Mouse (Mus musculus) embryonic facial prominence, embryonic 12.5 days (tissue): ENCODE data around the gene Slc35g3. TPM values are rescaled to one million over a fixed set of nuclear protein-coding genes. Genes with fewer than 3 reads are reported as not detected.
A peak's percentile ranks its signal among the peaks of the same experiment; 100 is the strongest.

Source experiments
- ATAC-seq: fragments of 200-750 bp; cut with Nextera tagmentation; 2 replicates; pipeline ENCODE4 v1.8.0; 2017; ENCODE audit not compliant: insufficient number of reproducible peaks, insufficient read depth, low FRiP score, low TSS enrichment
- H3K27ac ChIP-seq: fragments of 300-500 bp; sonication (generic); 2 replicates; pipeline ENCODE4 v1.5.1; 2016; ENCODE audit warnings: mild to moderate bottlenecking
- H3K27me3 ChIP-seq: fragments of 300-500 bp; sonication (generic); 2 replicates; pipeline ENCODE4 v1.6.1; 2016; ENCODE audit warnings: mild to moderate bottlenecking, moderate library complexity
- H3K36me3 ChIP-seq: fragments of 300-500 bp; sonication (generic); 2 replicates; pipeline ENCODE4 v1.6.1; 2016; ENCODE audit warnings: mild to moderate bottlenecking
- H3K4me1 ChIP-seq: fragments of 300-500 bp; sonication (generic); 2 replicates; pipeline ENCODE4 v1.6.1; 2016
- H3K4me2 ChIP-seq: fragments of 300-500 bp; sonication (generic); replicated peaks from 2 replicates; pipeline ENCODE4 v1.6.1; 2016; ENCODE audit warnings: mild to moderate bottlenecking, moderate library complexity
- H3K4me3 ChIP-seq: fragments of 300-500 bp; sonication (generic); 2 replicates; pipeline ENCODE4 v1.5.1; 2016; ENCODE audit warnings: mild to moderate bottlenecking
- H3K9ac ChIP-seq: fragments of 300-500 bp; sonication (generic); 2 replicates; pipeline ENCODE4 v1.6.1; 2016; ENCODE audit warnings: mild to moderate bottlenecking, moderate library complexity
- H3K9me3 ChIP-seq: fragments of 300-500 bp; sonication (generic); 2 replicates; pipeline ENCODE4 v1.6.1; 2016; ENCODE audit warnings: mild to moderate bottlenecking, moderate library complexity
- WGBS: fragments of 180-500 bp; shearing (Covaris S2); methylation state at CpG from one replicate; pipeline ENCODE4 v1.1.7; 2016; 5-methylcytosine and 5-hydroxymethylcytosine counted together
- polyA plus RNA-seq: library from polyadenylated mRNA; unstranded; fragments of >200 nt; fragmentation: Nextera tagmentation; extraction: Ambion mirVana; gene quantifications from 2 replicates; pipeline ENCODE4 v1.2.1, GENCODE M21; 2016

The Slc35g3 gene
- polyA plus RNA-seq, 1 experiment from 2014 or later, result not detected

DNA sequence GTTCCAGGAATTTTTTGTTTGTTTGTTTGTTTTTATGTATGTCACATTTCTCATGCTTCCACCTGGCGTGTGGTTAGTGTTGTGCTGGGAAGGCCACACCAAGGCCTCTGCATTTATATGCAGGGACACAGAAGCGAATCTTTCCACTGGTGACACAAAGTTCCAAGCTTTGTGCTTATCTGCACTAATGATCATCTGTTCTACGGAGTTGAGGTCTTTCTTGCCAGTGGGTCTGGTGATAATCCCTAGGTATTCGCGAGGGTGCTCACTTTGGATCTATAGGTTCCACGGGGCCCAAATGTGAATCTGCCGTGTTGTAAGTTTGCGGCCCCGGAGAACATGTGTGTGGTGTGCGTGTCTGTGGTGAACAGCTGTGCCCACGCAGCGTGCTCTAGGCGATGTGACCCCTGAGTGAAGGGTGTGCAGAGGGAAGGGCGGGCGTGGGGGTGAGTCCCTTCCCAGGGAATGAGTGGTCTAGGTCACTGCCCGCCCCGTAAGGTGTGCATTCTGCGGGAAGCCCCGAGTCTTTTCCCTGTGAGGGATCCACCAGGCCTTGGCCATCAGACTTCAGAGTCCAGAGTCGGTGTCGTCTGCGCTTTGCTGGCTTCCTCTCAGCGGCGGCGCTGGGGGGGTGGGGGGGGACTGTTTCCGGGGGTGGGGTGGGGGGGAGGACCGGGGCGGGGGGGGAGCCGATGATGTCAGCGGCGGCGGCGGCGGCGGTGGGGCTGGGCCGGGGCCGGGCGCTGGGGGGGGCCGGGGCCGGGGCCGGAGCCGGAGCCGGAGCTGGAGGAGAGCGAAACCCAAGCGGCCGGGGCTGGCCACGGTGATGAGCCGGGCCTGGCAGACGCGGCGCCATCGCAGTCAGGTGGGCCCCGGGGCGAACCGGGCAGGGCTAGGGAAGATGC, 3.7 kb upstream of the Slc35g3 start, which contains the start of gene Zbtb4:
Gene Zbtb4, plus strand, starts transcription at position 692 of the 905 bp plus-strand sequence.
- WGBS, result 18% methylated on average over 44 of the region's 55 CpGs

DNA sequence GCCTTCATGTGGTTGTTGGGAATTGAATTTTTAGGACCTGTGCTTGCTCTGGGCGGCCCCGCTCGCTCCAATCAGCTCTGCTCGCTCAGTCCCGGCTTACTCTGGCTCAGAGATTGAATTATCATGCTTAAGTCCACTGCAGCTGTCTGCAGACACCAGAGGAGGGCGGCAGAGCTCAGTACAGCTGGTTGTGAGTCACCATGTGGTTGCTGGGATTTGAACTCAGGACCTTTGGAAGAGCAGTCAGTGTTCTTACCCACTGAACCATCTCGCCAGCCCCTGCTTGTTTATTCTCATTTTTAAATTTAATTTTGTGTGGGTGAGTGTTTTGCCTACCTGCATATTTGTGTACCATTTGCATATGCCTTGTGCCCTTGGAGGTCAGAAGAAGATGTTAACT, 1.8 kb upstream of the Slc35g3 start:
- 72% methylated on average over 7 of the region's 7 CpGs for WGBS
- H3K9ac ChIP-seq, result no peak overlapping the region
- ATAC-seq, result no peak
- no peaks in the 10 kb centered on the region for H3K36me3 ChIP-seq
- H3K27ac ChIP-seq, result no peak overlapping the region
- no peak overlapping the region for H3K4me2 ChIP-seq
- peaks cover 27% of the 10 kb centered on the region for H3K4me1 ChIP-seq
- H3K9me3 ChIP-seq, result no peaks in the 10 kb centered on the region
- no peak overlapping the region for H3K4me3 ChIP-seq
- H3K27me3 ChIP-seq, result no peaks in the 10 kb centered on the region

More for the DNA sequence above, 3.7 kb upstream of the Slc35g3 start, which contains the start of gene Zbtb4:
- H3K9ac ChIP-seq, result peak within 1 kb of the TSS; percentile 95
- H3K4me2 ChIP-seq, result peak within 1 kb of the TSS; percentile 72
- peak; percentile 37; the same call in 1 of the 2 replicates for ATAC-seq
- no peaks in the 10 kb centered on the region for H3K36me3 ChIP-seq
- H3K4me3 ChIP-seq, result peak within 1 kb of the TSS; percentile 93
- H3K27me3 ChIP-seq, result no peaks in the 10 kb centered on the region
- no peaks in the 10 kb centered on the region for H3K9me3 ChIP-seq
- peaks cover 16% of the 10 kb centered on the region for H3K4me1 ChIP-seq
- peak within 1 kb of the TSS; percentile 84 for H3K27ac ChIP-seq

DNA sequence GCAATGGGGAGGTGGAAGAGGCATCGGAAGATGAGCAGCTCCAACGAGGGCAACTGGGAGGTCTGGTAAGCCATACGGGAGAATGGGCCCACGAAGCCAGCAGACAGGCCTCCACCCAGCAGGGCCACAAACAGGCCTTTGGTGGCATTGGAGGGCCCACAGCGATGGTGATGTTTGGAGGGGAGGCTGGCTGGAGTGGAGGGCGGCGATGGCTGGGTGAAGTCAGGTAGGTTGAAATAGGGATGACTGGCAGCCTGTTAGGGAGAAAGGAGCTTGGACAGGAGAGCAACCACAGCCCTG, 917 bp downstream of the Slc35g3 start:
- H3K27me3 ChIP-seq, result no peaks in the 10 kb centered on the region
- no peaks in the 10 kb centered on the region for H3K9me3 ChIP-seq
- no peaks in the 10 kb centered on the region for H3K36me3 ChIP-seq
- 87% methylated on average over 7 of the region's 7 CpGs for WGBS
- H3K4me2 ChIP-seq, result no peak overlapping the region
- H3K4me3 ChIP-seq, result no peak overlapping the region
- peak overlapping the region; percentile 98; the same call in 1 of the 2 replicates for H3K27ac ChIP-seq
- ATAC-seq, result no peak
- H3K9ac ChIP-seq, result no peak overlapping the region
- peaks cover 28% of the 10 kb centered on the region for H3K4me1 ChIP-seq

DNA sequence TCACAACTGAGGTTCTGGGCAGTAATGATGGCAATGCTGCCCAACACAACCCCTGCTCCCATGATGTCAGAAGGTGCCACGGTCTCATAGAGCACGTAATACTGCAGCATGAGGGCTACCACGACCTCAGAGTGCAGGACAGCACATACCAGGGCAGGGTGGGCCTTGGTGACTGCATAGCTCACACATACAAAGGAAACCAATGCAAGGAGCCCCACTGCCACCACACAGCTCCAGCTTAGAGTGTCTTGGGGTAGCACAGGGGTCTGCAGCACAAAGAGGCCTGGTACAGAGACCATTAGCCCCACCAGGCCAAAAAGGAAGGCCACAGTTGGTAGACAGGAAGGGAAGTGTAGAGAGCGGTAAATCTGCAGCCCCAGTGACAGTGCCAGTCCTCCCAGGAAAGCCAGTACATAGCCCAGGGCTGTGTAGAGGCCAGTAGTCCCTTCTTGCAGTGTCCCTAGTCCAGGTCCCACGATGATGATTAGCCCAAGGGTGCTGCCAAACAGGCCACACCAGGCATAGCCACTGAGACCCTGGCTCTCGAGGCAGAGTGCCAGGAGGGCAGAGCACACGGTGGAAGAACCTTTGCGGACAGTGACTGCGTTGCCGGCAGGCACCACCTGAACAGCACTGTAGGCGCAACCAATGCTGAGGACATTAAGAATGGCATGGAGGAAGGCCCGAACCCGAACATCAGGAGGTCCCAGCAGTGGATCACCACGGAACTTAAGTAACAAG, 1.4 kb downstream of the Slc35g3 start:
- 78% methylated on average over 14 of the region's 14 CpGs for WGBS
- peaks cover 33% of the 10 kb centered on the region for H3K4me1 ChIP-seq
- H3K9me3 ChIP-seq, result no peaks in the 10 kb centered on the region
- H3K4me3 ChIP-seq, result 0 out of 2 replicates have a peak overlapping the region, but pooled peaks have one; percentile 13
- H3K27me3 ChIP-seq, result no peaks in the 10 kb centered on the region
- no peak for ATAC-seq
- H3K36me3 ChIP-seq, result no peaks in the 10 kb centered on the region
- peak overlapping the region; percentile 66 for H3K4me2 ChIP-seq
- peak overlapping the region; percentile 98 for H3K27ac ChIP-seq
- peak overlapping the region; percentile 39 for H3K9ac ChIP-seq

DNA sequence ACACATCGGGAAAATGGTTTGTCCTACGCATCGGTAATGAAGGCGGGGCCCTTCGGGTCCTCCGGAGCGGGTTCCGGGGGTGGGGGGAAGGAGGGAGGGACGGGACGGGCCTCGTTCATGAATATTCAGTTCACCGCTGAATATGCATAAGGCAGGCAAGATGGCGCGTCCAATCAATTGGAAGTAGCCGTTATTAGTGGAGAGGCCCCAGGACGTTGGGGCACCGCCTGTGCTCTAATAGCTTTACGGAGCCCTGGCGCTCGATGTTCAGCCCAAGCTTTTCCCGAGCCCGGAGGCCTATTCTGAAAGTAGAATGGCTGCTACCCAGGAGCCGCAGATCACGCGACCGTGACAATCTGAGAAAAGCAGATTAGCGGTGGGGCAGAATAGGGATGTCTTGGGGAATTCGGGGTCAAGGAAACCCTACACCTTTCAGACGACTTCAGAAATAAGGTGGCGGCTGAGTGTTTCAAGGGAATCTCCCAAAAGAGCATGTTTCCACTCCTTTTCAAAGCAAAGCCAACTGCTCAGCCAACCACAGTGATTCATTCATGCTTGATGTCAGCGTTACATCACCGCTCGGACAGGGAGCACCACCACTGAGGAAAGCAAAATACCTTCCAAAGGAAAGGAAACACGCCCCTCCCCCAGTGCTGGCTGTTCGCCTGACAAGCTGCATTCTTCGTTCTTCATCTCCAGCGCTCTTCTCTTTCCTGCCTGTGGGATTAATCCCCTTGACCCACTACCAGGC, 2.6 kb downstream of the Slc35g3 start:
- H3K9me3 ChIP-seq, result no peaks in the 10 kb centered on the region
- H3K27me3 ChIP-seq, result no peaks in the 10 kb centered on the region
- ATAC-seq, result peak; percentile 82
- H3K4me3 ChIP-seq, result peak overlapping the region; percentile 69
- under 1% methylated on average over 37 of the region's 37 CpGs for WGBS
- H3K27ac ChIP-seq, result peak overlapping the region; percentile 98
- H3K4me2 ChIP-seq, result peak overlapping the region; percentile 66
- H3K36me3 ChIP-seq, result no peaks in the 10 kb centered on the region
- H3K4me1 ChIP-seq, result peaks cover 38% of the 10 kb centered on the region
- H3K9ac ChIP-seq, result peak overlapping the region; percentile 39

DNA sequence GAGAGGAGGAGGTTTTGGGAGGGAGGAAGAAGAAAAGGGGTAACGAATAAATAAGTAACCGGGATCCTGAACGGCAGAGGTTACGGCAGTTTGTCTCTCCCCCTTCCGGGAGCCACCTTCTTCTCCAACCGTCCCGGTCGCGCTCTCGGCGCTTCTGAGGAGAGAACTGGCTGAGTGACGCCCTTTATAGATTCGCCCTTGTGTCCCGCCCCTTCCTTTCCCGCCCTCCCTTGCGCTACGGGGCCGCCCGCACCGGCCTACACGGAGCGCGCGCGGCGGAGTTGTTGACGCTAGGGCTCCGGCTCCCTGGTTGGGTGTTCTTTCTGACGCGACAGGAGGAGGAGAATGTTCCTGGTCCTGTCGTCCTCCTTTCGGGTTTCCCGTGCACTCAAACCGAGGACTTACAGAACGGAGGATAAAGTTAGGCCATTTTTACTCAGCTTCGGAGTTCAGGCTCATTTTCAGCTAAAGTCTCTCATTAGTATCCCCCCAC, 3.2 kb downstream of the Slc35g3 start, which contains the start of gene Polr2a:
Gene Polr2a, minus strand, starts transcription at position 160 of the 493 bp plus-strand sequence.
- peaks cover 39% of the 10 kb centered on the region for H3K4me1 ChIP-seq
- peak; percentile 93 for ATAC-seq
- 0% methylated on average over 36 of the region's 36 CpGs for WGBS

DNA sequence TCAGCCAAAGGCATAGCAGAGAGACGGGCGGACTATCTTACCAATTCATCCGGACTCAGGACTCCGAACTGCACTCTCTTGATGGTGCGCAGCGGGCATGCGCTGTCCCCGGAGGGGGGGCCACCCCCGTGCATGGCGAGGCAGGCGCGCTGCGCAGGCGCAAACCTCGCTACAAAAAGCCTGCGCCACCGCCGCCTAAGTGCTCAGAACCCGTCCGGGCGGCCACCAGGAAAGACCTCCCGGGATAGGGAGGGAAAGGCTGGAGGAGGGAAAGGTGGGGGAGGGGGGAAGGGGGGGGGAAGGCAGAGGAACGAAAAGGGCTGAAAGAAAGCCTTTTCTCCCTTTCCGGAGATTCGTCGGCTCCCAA, 3.7 kb downstream of the Slc35g3 start:
- Histone ChIP-seq H3K4me1 (peaks cover 41% of the 10 kb centered on the region), H3K9ac (peak overlapping the region; percentile 76), H3K9me3 (no peaks in the 10 kb centered on the region), H3K4me3 (peak overlapping the region; percentile 69), H3K4me2 (peak overlapping the region; percentile 75), H3K36me3 (no peaks in the 10 kb centered on the region), H3K27ac (peak overlapping the region; percentile 98), H3K27me3 (no peaks in the 10 kb centered on the region)
- under 1% methylated on average over 26 of the region's 26 CpGs for WGBS
- ATAC-seq, result peak; percentile 77

More for the DNA sequence above, 3.2 kb downstream of the Slc35g3 start, which contains the start of gene Polr2a:
- Histone ChIP-seq H3K27ac (peak within 1 kb of the TSS; percentile 98), H3K9me3 (no peaks in the 10 kb centered on the region), H3K4me2 (peak within 1 kb of the TSS; percentile 75), H3K36me3 (no peaks in the 10 kb centered on the region), H3K27me3 (no peaks in the 10 kb centered on the region), H3K4me3 (peak within 1 kb of the TSS; percentile 69), H3K9ac (peak within 1 kb of the TSS; percentile 76)

DNA sequence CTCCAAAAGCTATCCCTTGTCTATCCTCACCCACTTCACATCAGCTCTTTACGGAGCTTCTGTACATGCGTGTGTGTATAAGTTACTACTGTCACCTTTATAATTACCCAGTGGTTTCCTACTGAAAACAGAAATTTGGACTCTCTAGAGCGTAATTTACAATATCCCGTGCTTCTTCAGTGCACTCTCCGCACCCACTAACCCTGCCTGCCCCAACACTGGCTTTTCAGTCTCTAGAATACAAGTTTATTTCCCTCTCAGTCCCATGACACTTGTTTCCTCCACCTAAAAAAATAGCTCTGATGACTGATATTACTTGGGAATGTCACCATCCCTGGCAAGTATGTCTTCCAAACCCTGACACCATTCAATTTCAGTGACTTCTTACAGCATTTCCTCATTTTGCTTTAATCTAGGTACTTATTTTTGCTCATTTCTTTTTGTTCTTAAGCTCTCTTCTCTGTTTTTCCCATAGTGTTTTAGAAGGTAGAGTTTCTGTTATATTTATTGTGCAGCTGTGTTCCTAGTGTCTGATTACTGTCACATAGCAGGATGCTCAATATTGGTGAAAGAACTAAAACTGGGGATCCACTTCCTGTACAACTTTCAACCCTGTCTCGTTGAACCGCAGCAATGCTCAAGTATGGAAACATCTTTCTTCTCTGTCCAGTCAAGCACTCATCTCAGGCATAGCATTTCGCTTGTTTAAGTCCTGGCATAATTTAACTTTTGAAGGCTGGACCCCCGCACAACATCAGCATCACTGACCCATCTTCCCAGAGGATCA, 4.3 kb downstream of the Slc35g3 start:
- peaks cover 43% of the 10 kb centered on the region for H3K4me1 ChIP-seq
- ATAC-seq, result no peak
- H3K4me3 ChIP-seq, result peak overlapping the region; percentile 69
- peak overlapping the region; percentile 76 for H3K9ac ChIP-seq
- H3K9me3 ChIP-seq, result no peaks in the 10 kb centered on the region
- no peaks in the 10 kb centered on the region for H3K27me3 ChIP-seq
- H3K4me2 ChIP-seq, result peak overlapping the region; percentile 75
- no peaks in the 10 kb centered on the region for H3K36me3 ChIP-seq
- 43% methylated on average over 9 of the region's 9 CpGs for WGBS
- H3K27ac ChIP-seq, result peak overlapping the region; percentile 98

DNA sequence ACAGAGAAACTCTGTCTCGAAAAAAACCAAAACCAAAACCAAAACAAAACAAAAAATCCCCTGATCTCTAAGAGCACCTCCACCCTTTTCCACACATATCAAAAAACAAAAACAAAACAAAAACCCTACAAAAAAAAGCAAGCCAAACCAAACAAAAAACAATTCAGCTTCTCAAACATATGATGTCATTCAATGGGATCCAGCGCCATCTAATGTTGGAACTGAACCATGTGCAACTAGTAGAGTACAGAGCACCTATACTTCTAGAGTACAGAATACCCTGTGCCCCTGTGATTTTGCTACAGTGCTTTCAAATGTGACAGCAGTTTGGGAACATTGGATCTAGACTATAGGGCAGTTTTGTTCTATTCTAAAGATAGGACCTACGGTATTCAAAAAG, 7.1 kb downstream of the Slc35g3 start:
- ATAC-seq, result no peak
- H3K9ac ChIP-seq, result no peak overlapping the region
- H3K4me2 ChIP-seq, result peak overlapping the region; percentile 75; the same call in 1 of the 2 replicates
- no peaks in the 10 kb centered on the region for H3K9me3 ChIP-seq
- no peak overlapping the region for H3K27ac ChIP-seq
- no peaks in the 10 kb centered on the region for H3K27me3 ChIP-seq
- 66% methylated on average over 3 of the region's 3 CpGs for WGBS
- peaks cover 33% of the 10 kb centered on the region for H3K4me1 ChIP-seq
- H3K36me3 ChIP-seq, result no peaks in the 10 kb centered on the region
- no peak overlapping the region for H3K4me3 ChIP-seq

DNA sequence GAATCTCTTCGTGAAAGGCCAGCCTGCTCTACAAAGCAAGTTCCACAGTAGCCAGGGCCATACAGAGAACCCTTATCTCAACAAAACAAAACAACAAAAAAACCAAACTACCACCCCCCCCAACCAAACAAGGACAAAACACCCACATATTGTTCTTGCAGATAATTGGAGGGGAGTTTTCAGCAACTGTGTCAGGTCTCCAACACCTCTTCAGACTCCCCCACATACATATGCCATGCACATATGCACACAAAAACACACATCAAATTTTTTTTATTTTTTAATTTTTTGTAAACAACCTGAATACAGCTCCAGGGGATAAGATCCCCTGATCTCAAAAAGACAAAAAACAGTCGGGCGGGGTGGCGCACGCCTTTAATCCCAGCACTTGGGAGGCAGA, 7.5 kb downstream of the Slc35g3 start:
- ATAC-seq, result no peak
- 89% methylated on average over 5 of the region's 5 CpGs for WGBS
- H3K4me2 ChIP-seq, result no peak overlapping the region
- no peak overlapping the region for H3K9ac ChIP-seq
- H3K27ac ChIP-seq, result no peak overlapping the region
- no peaks in the 10 kb centered on the region for H3K9me3 ChIP-seq
- H3K27me3 ChIP-seq, result no peaks in the 10 kb centered on the region
- no peak overlapping the region for H3K4me3 ChIP-seq
- H3K36me3 ChIP-seq, result no peaks in the 10 kb centered on the region
- peaks cover 30% of the 10 kb centered on the region for H3K4me1 ChIP-seq
